Mouse (Mus musculus) liver, embryonic 16.5 days (tissue): Measurements from ENCODE around the gene Pfn1. TPM values are rescaled to one million over a fixed set of nuclear protein-coding genes. Genes with fewer than 3 reads are reported as not detected.

ENCODE experiments used
- ATAC-seq: fragments of 200-750 bp; cut with Nextera tagmentation; 2 replicates; pipeline ENCODE4 v1.8.0; 2017; ENCODE audit warnings: low read depth, mild to moderate bottlenecking, moderate number of reproducible peaks, moderate library complexity
- H3K27ac ChIP-seq: fragments of 300-500 bp; sonication (generic); 2 replicates; pipeline ENCODE4 v1.5.1; 2014; ENCODE audit warnings: mild to moderate bottlenecking, low read length
- H3K27me3 ChIP-seq: fragments of 300-500 bp; sonication (generic); 2 replicates; pipeline ENCODE4 v1.6.1; 2014; ENCODE audit warnings: low read depth, low read length, mixed read lengths; ENCODE audit not compliant: control insufficient read depth, insufficient read depth
- H3K36me3 ChIP-seq: fragments of 300-500 bp; sonication (generic); 2 replicates; pipeline ENCODE4 v1.6.1; 2014; ENCODE audit warnings: mild to moderate bottlenecking; ENCODE audit not compliant: control insufficient read depth, insufficient read depth
- H3K4me1 ChIP-seq: fragments of 300-500 bp; sonication (generic); 2 replicates; pipeline ENCODE4 v1.6.1; 2014; ENCODE audit warnings: low read depth, low read length, mixed read lengths; ENCODE audit not compliant: control insufficient read depth
- H3K4me2 ChIP-seq: fragments of 300-500 bp; sonication (generic); 2 replicates; pipeline ENCODE4 v1.6.1; 2014; ENCODE audit warnings: low read depth, low read length, mixed read lengths
- H3K4me3 ChIP-seq: fragments of 300-500 bp; sonication (generic); 2 replicates; pipeline ENCODE4 v1.5.1; 2014; ENCODE audit warnings: low read depth, mild to moderate bottlenecking, low read length
- H3K9ac ChIP-seq: fragments of 300-500 bp; sonication (generic); 2 replicates; pipeline ENCODE4 v1.6.1; 2014; ENCODE audit warnings: low read depth, low read length
- H3K9me3 ChIP-seq: fragments of 300-500 bp; sonication (generic); replicated peaks from 2 replicates; pipeline ENCODE4 v1.6.1; 2016; ENCODE audit warnings: low read length; ENCODE audit not compliant: control insufficient read depth
- WGBS: fragments of 180-500 bp; shearing (Covaris S2); extraction: QIAGEN DNeasy Blood & Tissue Kit; methylation state at CpG from one replicate; pipeline ENCODE4 v1.1.7; 2014; ENCODE audit not compliant: insufficient replicate concordance; 5-methylcytosine and 5-hydroxymethylcytosine counted together
- polyA plus RNA-seq: library from polyadenylated mRNA; unstranded; fragments of >200 nt; fragmentation: Nextera tagmentation; extraction: Ambion mirVana; gene quantifications from 2 replicates; pipeline ENCODE4 v1.2.1, GENCODE M21; 2015

The Pfn1 gene
- polyA plus RNA-seq, 1 experiment from 2014 or later = 965 TPM

- H3K27me3 ChIP-seq = no peaks in the 10 kb centered on the region
- H3K36me3 ChIP-seq = no peaks in the 10 kb centered on the region
- no peaks in the 10 kb centered on the region for H3K4me1 ChIP-seq
- no peak overlapping the region for H3K4me2 ChIP-seq
- no peak overlapping the region for H3K4me3 ChIP-seq
- ATAC-seq = no peak
- WGBS = 68% methylated on average over 10 of the region's 10 CpGs
- H3K27ac ChIP-seq = no peak overlapping the region
- H3K9me3 ChIP-seq = no peaks in the 10 kb centered on the region
- no peak overlapping the region for H3K9ac ChIP-seq
Observed at GRCm38 (mm10) chr11:70623053-70623742, 31.2 kb downstream of the Pfn1 start.

GRCm38 (mm10) chr11:70621972-70622814, 32.3 kb downstream of the Pfn1 start:
- Histone ChIP-seq H3K9ac (no peak overlapping the region), H3K4me1 (no peaks in the 10 kb centered on the region), H3K9me3 (no peaks in the 10 kb centered on the region), H3K4me3 (no peak overlapping the region), H3K27me3 (no peaks in the 10 kb centered on the region), H3K4me2 (no peak overlapping the region), H3K27ac (no peak overlapping the region), H3K36me3 (no peaks in the 10 kb centered on the region)
- ATAC-seq = peak; percentile 70
- 51% methylated on average over 7 of the region's 7 CpGs for WGBS

DNA sequence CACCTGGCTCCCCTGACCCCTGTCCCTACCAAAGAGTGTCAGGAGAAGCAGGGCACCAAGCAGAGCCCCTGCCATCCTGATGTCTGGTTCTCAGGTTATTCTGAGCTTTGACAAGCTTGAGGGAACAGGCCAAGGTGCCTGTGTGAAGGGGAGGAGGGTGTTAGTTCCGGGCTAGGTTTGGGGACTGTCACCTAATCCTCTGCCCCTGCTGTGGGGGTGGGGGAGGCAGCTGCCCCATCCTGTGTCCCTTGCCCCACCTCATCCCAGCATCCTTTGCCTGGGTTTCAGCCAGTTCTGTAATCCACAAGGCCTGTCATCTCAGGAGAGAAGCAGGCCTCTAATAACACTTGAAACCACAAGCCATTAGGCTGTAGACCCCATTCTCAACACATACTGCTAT, 35.3 kb downstream of the Pfn1 start, which contains the start of gene Chrne:
Gene Chrne, minus strand, starts transcription at position 116 of the 400 bp plus-strand sequence.
- Histone ChIP-seq H3K4me2 (no peak within 1 kb of the TSS), H3K4me3 (no peak within 1 kb of the TSS), H3K9me3 (no peaks in the 10 kb centered on the region), H3K27me3 (no peaks in the 10 kb centered on the region; the same call in 1 of the 2 replicates), H3K36me3 (no peaks in the 10 kb centered on the region), H3K27ac (no peak within 1 kb of the TSS), H3K4me1 (peaks cover 10% of the 10 kb centered on the region), H3K9ac (no peak within 1 kb of the TSS)
- 36% methylated on average over 1 of the region's 1 CpGs for WGBS
- ATAC-seq = no peak

DNA sequence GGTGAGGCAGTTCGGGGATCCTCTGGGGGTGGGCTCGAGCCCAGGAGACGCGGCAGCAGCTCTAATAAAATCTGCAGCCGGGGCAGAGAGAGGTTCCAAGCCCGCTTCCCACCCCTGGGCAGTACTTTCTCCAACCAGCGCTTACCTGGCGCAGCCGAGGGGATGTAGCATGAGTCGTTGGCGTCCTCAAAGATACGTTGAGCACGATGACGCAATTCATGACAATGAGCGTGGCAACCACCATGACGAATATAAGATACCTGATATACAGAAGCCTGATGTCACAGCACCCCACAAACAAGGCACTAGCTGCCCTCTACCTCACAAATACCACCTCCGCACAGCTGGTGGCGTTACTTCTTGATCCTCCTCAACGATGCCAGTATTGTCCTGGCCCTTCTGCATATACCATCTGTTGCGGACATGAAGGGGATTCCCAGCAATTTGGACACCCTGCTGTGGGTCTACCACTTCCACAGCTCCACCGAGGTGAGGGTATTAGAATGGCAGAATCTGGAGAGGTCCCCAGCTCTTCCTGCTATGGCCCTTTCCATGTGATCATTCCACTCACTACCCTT, 38.8 kb downstream of the Pfn1 start, which contains the start of gene 4930544D05Rik:
Gene 4930544D05Rik, plus strand, starts transcription at position 333 of the 578 bp plus-strand sequence.
- no peaks in the 10 kb centered on the region for H3K9me3 ChIP-seq
- H3K4me1 ChIP-seq = peaks cover 10% of the 10 kb centered on the region
- H3K27ac ChIP-seq = 0 out of 2 replicates have a peak within 1 kb of the TSS, but pooled peaks have one; percentile 16
- WGBS = 15% methylated on average over 21 of the region's 21 CpGs
- no peaks in the 10 kb centered on the region; the same call in 1 of the 2 replicates for H3K36me3 ChIP-seq
- ATAC-seq = 0 out of 2 replicates have a peak, but pooled peaks have one; percentile 9
- peak within 1 kb of the TSS; percentile 60 for H3K4me3 ChIP-seq
- H3K9ac ChIP-seq = peak within 1 kb of the TSS; percentile 53
- H3K4me2 ChIP-seq = peak within 1 kb of the TSS; percentile 89
- no peaks in the 10 kb centered on the region; the same call in 1 of the 2 replicates for H3K27me3 ChIP-seq

DNA sequence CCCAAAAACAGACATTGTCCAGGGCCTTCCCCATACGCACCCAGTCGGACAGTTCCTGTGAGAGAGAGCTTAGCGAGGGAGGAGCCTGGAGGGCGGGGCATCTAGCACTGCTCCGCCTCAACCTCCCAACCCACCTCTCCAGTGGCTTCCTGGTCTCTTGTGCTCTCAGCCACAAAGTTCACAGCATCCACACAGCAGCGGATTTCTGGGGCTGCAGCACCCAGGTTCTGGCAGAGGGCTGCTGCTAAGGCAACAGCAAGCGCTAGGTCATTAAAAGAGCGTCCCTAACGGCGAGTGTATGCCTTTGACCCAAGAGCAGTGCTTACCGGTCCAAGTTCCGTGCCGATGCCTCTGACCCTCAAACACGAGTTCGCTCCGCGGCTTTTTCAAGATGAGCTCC, 39.4 kb downstream of the Pfn1 start:
- under 1% methylated on average over 17 of the region's 17 CpGs for WGBS
- 0 out of 2 replicates have a peak overlapping the region, but pooled peaks have one; percentile 16 for H3K27ac ChIP-seq
- peaks cover 10% of the 10 kb centered on the region for H3K4me1 ChIP-seq
- H3K4me3 ChIP-seq = peak overlapping the region; percentile 60
- H3K9ac ChIP-seq = peak overlapping the region; percentile 53
- ATAC-seq = peak; percentile 86
- H3K27me3 ChIP-seq = no peaks in the 10 kb centered on the region; the same call in 1 of the 2 replicates
- H3K36me3 ChIP-seq = no peaks in the 10 kb centered on the region; the same call in 1 of the 2 replicates
- H3K4me2 ChIP-seq = peak overlapping the region; percentile 89
- H3K9me3 ChIP-seq = no peaks in the 10 kb centered on the region

- no peaks in the 10 kb centered on the region; the same call in 1 of the 2 replicates for H3K27me3 ChIP-seq
- no peak overlapping the region for H3K27ac ChIP-seq
- no peak for ATAC-seq
- H3K4me1 ChIP-seq = peaks cover 10% of the 10 kb centered on the region
- H3K4me3 ChIP-seq = no peak overlapping the region
- no peaks in the 10 kb centered on the region; the same call in 1 of the 2 replicates for H3K36me3 ChIP-seq
- no peak overlapping the region for H3K4me2 ChIP-seq
- no peak overlapping the region for H3K9ac ChIP-seq
- no peaks in the 10 kb centered on the region for H3K9me3 ChIP-seq
- 79% methylated on average over 7 of the region's 7 CpGs for WGBS
Observed at GRCm38 (mm10) chr11:70612505-70612904, 41.9 kb downstream of the Pfn1 start.

DNA sequence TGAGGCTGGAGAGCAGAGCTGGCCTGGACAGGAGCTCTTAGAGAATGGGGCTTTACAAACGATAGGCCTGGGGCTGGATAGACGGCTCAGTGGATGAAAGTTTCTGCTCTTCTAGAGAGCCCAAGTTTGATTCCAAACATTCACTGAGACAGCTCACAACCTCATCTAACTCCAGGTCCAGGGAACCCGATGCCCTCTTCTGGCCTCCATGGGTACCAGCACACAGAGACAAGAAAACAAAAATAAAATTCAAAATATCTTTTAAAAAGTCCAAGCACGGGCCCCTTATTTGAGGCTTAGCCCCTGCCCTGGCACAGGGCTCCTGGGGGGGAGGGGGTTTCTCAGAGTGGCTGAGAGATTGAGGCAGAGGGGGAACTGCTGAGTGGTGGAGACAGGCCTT, 43.7 kb downstream of the Pfn1 start:
- 68% methylated on average over 4 of the region's 4 CpGs for WGBS
- peaks cover 2% of the 10 kb centered on the region; the same call in 1 of the 2 replicates for H3K36me3 ChIP-seq

GRCm38 (mm10) chr11:70608381-70609066, 45.9 kb downstream of the Pfn1 start:
- H3K27me3 ChIP-seq = no peaks in the 10 kb centered on the region
- no peaks in the 10 kb centered on the region for H3K4me1 ChIP-seq
- H3K4me2 ChIP-seq = no peak overlapping the region
- peaks cover 2% of the 10 kb centered on the region for H3K36me3 ChIP-seq
- H3K9me3 ChIP-seq = no peaks in the 10 kb centered on the region
- H3K9ac ChIP-seq = no peak overlapping the region
- 75% methylated on average over 26 of the region's 26 CpGs for WGBS
- no peak overlapping the region for H3K4me3 ChIP-seq
- H3K27ac ChIP-seq = no peak overlapping the region
- no peak for ATAC-seq

More for the DNA sequence above, 43.7 kb downstream of the Pfn1 start:
- Histone ChIP-seq H3K4me3 (no peak overlapping the region), H3K27me3 (no peaks in the 10 kb centered on the region), H3K4me1 (peaks cover 10% of the 10 kb centered on the region), H3K9me3 (no peaks in the 10 kb centered on the region), H3K9ac (no peak overlapping the region), H3K4me2 (no peak overlapping the region), H3K27ac (no peak overlapping the region)
- no peak for ATAC-seq
